Mouse (Mus musculus) limb, embryonic 13.5 days (tissue): ENCODE results near the gene Sema4c. TPM values are rescaled to one million over a fixed set of nuclear protein-coding genes. Genes with fewer than 3 reads are reported as not detected.

ENCODE experiments used
- ATAC-seq: fragments of 200-750 bp; cut with Nextera tagmentation; 2 replicates; pipeline ENCODE4 v1.8.0; 2017; ENCODE audit warnings: low read depth, moderate number of reproducible peaks, moderate TSS enrichment; ENCODE audit not compliant: low FRiP score
- H3K27ac ChIP-seq: fragments of 300-500 bp; sonication (generic); 2 replicates; pipeline ENCODE4 v1.5.1; 2015; ENCODE audit warnings: inconsistent platforms, mild to moderate bottlenecking, moderate library complexity
- H3K27me3 ChIP-seq: fragments of 300-500 bp; sonication (generic); 2 replicates; pipeline ENCODE4 v1.6.1; 2015; ENCODE audit warnings: mild to moderate bottlenecking, inconsistent platforms
- H3K36me3 ChIP-seq: fragments of 300-500 bp; sonication (generic); 2 replicates; pipeline ENCODE4 v1.6.1; 2015; ENCODE audit warnings: inconsistent platforms, mild to moderate bottlenecking, moderate library complexity
- H3K4me1 ChIP-seq: fragments of 300-500 bp; sonication (generic); 2 replicates; pipeline ENCODE4 v1.6.1; 2015; ENCODE audit warnings: inconsistent platforms
- H3K4me2 ChIP-seq: fragments of 300-500 bp; sonication (generic); replicated peaks from 2 replicates; pipeline ENCODE4 v1.6.1; 2015; ENCODE audit warnings: inconsistent platforms, mild to moderate bottlenecking, moderate library complexity
- H3K4me3 ChIP-seq: fragments of 300-500 bp; sonication (generic); 2 replicates; pipeline ENCODE4 v1.5.1; 2015; ENCODE audit warnings: moderate library complexity, mild to moderate bottlenecking, inconsistent platforms
- H3K9ac ChIP-seq: fragments of 300-500 bp; sonication (generic); 2 replicates; pipeline ENCODE4 v1.6.1; 2015; ENCODE audit warnings: mild to moderate bottlenecking, inconsistent platforms
- H3K9me3 ChIP-seq: fragments of 300-500 bp; sonication (generic); 2 replicates; pipeline ENCODE4 v1.6.1; 2016; ENCODE audit warnings: inconsistent platforms
- WGBS: fragments of 180-500 bp; shearing (Covaris S2); methylation state at CpG from one replicate; pipeline ENCODE4 v1.1.7; 2015; 5-methylcytosine and 5-hydroxymethylcytosine counted together
- microRNA-seq: library from miRNA; unstranded; fragments of <30 nt; microRNA quantifications from one replicate; pipeline ENCODE4, GENCODE M21; 2016
- polyA plus RNA-seq: library from polyadenylated mRNA; unstranded; fragments of >200 nt; fragmentation: Nextera tagmentation; extraction: Ambion mirVana; gene quantifications from 2 replicates; pipeline ENCODE4 v1.2.1, GENCODE M21; 2015

The Sema4c gene
- polyA plus RNA-seq, 1 experiment from 2014 or later, result 21.8 TPM

GRCm38 (mm10) chr1:36511289-36512021 is 46.7 kb downstream of the Sema4c start, which contains the start of gene Cnnm3:
Cnnm3 (plus strand) TSS chr1:36511867.
- peak within 1 kb of the TSS; percentile 96 for H3K4me2 ChIP-seq
- no peaks in the 10 kb centered on the region for H3K27me3 ChIP-seq
- H3K4me3 ChIP-seq, result peak within 1 kb of the TSS; percentile 93
- peak within 1 kb of the TSS; percentile 87 for H3K9ac ChIP-seq
- peaks cover 26% of the 10 kb centered on the region for H3K36me3 ChIP-seq
- peak within 1 kb of the TSS; percentile 99 for H3K27ac ChIP-seq
- WGBS, result 2% methylated on average over 46 of the region's 51 CpGs
- H3K4me1 ChIP-seq, result peaks cover 26% of the 10 kb centered on the region
- ATAC-seq, result peak; percentile 99
- no peaks in the 10 kb centered on the region for H3K9me3 ChIP-seq

DNA sequence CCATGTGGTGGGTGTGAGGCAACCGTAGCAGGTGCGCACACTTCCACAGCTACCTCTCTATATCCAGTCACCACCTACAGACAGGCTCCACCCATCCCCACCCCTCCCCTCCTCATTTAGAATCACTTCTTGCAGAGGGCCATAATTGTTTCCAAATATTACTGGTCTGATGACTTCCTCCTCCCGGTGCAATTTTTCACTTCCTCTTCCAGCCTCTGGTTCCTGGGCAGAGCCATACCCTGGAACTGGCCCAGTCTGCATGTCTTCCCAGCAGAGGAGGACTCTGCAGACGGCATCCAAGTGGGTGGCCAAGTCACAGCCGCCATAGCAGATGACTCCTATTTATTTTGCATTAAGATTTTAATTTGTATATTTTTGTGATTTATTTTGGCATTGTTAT is 49.9 kb downstream of the Sema4c start:
- WGBS, result 83% methylated on average over 5 of the region's 5 CpGs
- Histone ChIP-seq H3K27ac (no peak overlapping the region), H3K4me3 (no peak overlapping the region), H3K4me1 (peaks cover 4% of the 10 kb centered on the region), H3K9me3 (no peaks in the 10 kb centered on the region), H3K36me3 (peaks cover 42% of the 10 kb centered on the region), H3K9ac (no peak overlapping the region), H3K27me3 (no peaks in the 10 kb centered on the region), H3K4me2 (no peak overlapping the region)
- ATAC-seq, result no peak

DNA sequence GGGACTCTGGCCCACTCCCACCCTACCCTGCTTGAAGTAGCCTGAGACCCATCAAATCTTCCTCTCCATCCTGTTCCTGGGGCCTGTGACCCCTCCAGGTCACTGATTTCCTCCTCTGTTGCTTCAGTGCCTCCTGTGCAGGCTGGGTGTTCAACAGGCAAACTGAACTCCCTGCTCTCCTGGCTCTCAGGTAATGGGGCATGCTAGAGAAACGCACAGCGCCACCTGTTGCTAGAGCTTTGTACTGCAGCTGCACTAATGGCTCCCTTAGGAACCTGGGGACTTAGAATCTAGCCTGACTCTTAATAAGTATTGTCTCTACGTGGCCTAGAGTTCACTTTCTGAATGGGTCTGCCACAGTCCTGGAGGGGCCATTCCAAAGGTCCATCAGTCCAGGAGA is 56.9 kb downstream of the Sema4c start:
- H3K36me3 ChIP-seq, result peaks cover 72% of the 10 kb centered on the region
- 0 out of 2 replicates have a peak, but pooled peaks have one; percentile 21 for ATAC-seq
- no peak overlapping the region for H3K27ac ChIP-seq
- no peak overlapping the region for H3K9ac ChIP-seq
- no peaks in the 10 kb centered on the region for H3K27me3 ChIP-seq
- H3K4me2 ChIP-seq, result no peak overlapping the region
- 6% methylated on average over 3 of the region's 3 CpGs for WGBS
- H3K4me1 ChIP-seq, result no peaks in the 10 kb centered on the region
- no peaks in the 10 kb centered on the region for H3K9me3 ChIP-seq
- H3K4me3 ChIP-seq, result no peak overlapping the region

Small RNA genes within 50 kb of the gene (microRNA-seq; reads per million reads assigned to microRNA genes)
- gene Gm47280, result not detected

Other genes with a start within 250 kb of the Sema4c start
- gene Kansl3, start 189.2 kb downstream of the Sema4c start, polyA plus RNA-seq, result 48.3 and 49.5 TPM in 2 replicates
- 0.97 and 1.1 TPM in 2 replicates for gene Fer1l5, start 186.1 kb downstream of the Sema4c start, polyA plus RNA-seq
- gene Lman2l, start 113.1 kb downstream of the Sema4c start, polyA plus RNA-seq, result 53.2 and 56.8 TPM in 2 replicates
- 19.5 and 20.4 TPM in 2 replicates for gene Cnnm4, start 86.7 kb downstream of the Sema4c start, polyA plus RNA-seq
- 3.7 and 4.4 TPM in 2 replicates for gene Cnnm3, start 46.5 kb downstream of the Sema4c start, polyA plus RNA-seq
- gene Ankrd23, start 21.5 kb downstream of the Sema4c start, polyA plus RNA-seq, result 20.1 and 20.8 TPM in 2 replicates
- 0.33 and 0.92 TPM in 2 replicates for gene Gm42417, start 18.9 kb downstream of the Sema4c start, polyA plus RNA-seq
- gene Ankrd39, start 10.9 kb downstream of the Sema4c start, polyA plus RNA-seq, result 27.7 and 28.0 TPM in 2 replicates
- 0.53 and 0.69 TPM in 2 replicates for gene Fam178b, start 124.8 kb upstream of the Sema4c start, polyA plus RNA-seq
- 479 and 511 TPM in 2 replicates for gene Cox5b, start 133.1 kb upstream of the Sema4c start, polyA plus RNA-seq
- gene 4933424G06Rik, start 151.8 kb upstream of the Sema4c start, polyA plus RNA-seq, result not detected in 2 replicates
- gene Actr1b, start 156.1 kb upstream of the Sema4c start, polyA plus RNA-seq, result 105 and 119 TPM in 2 replicates
- gene Zap70, start 203.4 kb upstream of the Sema4c start, polyA plus RNA-seq, result 0.34 and 1.2 TPM in 2 replicates